Mouse (Mus musculus) G1E (cell line): ENCODE measurements at regions not wholly inside any gene's neighbourhood (a gene's known extent, or its start where the extent isn't known, plus 50 kb on each side); places are given as distances from the start of the nearest gene placed in this dataset.

ENCODE experiments used
- CTCF ChIP-seq: IDR thresholded peaks from 2 replicates; pipeline ENCODE4 v1.5.1; 2012; ENCODE audit warnings: low read depth, low read length, inconsistent platforms, mixed read lengths
- GATA1 ChIP-seq: IDR thresholded peaks from 2 replicates; pipeline ENCODE4 v1.6.1; 2012; ENCODE audit warnings: borderline replicate concordance, low read length, inconsistent platforms, mixed read lengths
- POLR2AphosphoS5 ChIP-seq: IDR thresholded peaks from 2 replicates; pipeline ENCODE4 v1.6.1; 2012; ENCODE audit warnings: low read depth, low read length, inconsistent platforms; ENCODE audit not compliant: insufficient replicate concordance
- TAL1 ChIP-seq: conservative IDR thresholded peaks from 2 replicates; pipeline ENCODE4 v1.6.1; 2012; ENCODE audit warnings: low read depth, low read length, inconsistent platforms, mixed read lengths

DNA sequence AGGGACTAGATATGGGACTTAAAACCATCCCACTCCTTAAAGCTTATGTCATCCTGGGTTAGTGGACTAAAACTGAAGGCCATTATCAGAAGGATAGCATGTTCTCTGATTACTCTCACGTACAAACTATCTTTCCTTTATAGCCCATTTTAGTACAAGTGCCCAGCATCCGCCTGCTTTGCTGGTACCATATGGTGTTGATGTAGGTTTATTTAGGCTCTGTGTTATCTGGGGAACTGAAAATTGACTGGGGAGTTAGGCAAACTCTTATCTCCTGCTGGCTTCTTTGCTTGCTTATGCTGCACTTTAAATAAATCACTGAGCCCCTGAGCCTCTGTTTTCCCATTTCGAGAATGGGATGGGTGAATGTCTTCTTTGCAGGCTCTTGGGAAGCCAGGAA, 485.4 kb upstream of the Kif2a start:
- TF ChIP-seq CTCF (no peak), TAL1 (no peak), GATA1 (no peak), POLR2AphosphoS5 (no peak)
